Mouse (Mus musculus) hindbrain, embryonic 15.5 days (tissue): ENCODE measurements around the gene Kras. TPM values are rescaled to one million over a fixed set of nuclear protein-coding genes. Genes with fewer than 3 reads are reported as not detected.

Experiments
- ATAC-seq: fragments of 200-750 bp; cut with Nextera tagmentation; 2 replicates; pipeline ENCODE4 v1.8.0; 2017; ENCODE audit warnings: low read depth, moderate number of reproducible peaks, moderate TSS enrichment; ENCODE audit not compliant: low FRiP score
- H3K27ac ChIP-seq: fragments of 300-500 bp; sonication (generic); replicated peaks from 2 replicates; pipeline ENCODE4 v1.5.1; 2015; ENCODE audit warnings: mild to moderate bottlenecking, inconsistent platforms
- H3K27me3 ChIP-seq: fragments of 300-500 bp; sonication (generic); 2 replicates; pipeline ENCODE4 v1.6.1; 2015; ENCODE audit warnings: control low read depth, inconsistent platforms
- H3K36me3 ChIP-seq: fragments of 300-500 bp; sonication (generic); 2 replicates; pipeline ENCODE4 v1.6.1; 2015; ENCODE audit warnings: control low read depth, inconsistent platforms
- H3K4me1 ChIP-seq: fragments of 300-500 bp; sonication (generic); replicated peaks from 2 replicates; pipeline ENCODE4 v1.6.1; 2015; ENCODE audit warnings: control low read depth, inconsistent platforms
- H3K4me2 ChIP-seq: fragments of 300-500 bp; sonication (generic); 2 replicates; pipeline ENCODE4 v1.6.1; 2015; ENCODE audit warnings: moderate library complexity, mild to moderate bottlenecking, inconsistent platforms
- H3K4me3 ChIP-seq: fragments of 300-500 bp; sonication (generic); 2 replicates; pipeline ENCODE4 v1.5.1; 2015; ENCODE audit warnings: mild to moderate bottlenecking, inconsistent platforms
- H3K9ac ChIP-seq: fragments of 300-500 bp; sonication (generic); 2 replicates; pipeline ENCODE4 v1.6.1; 2015; ENCODE audit warnings: inconsistent platforms
- H3K9me3 ChIP-seq: fragments of 300-500 bp; sonication (generic); 2 replicates; pipeline ENCODE4 v1.6.1; 2016; ENCODE audit warnings: control low read depth, inconsistent platforms
- WGBS: fragments of 180-500 bp; shearing (Covaris S2); methylation state at CpG from one replicate; pipeline ENCODE4 v1.1.7; 2015; 5-methylcytosine and 5-hydroxymethylcytosine counted together
- polyA plus RNA-seq: library from polyadenylated mRNA; unstranded; fragments of >200 nt; fragmentation: Nextera tagmentation; extraction: Ambion mirVana; gene quantifications from 2 replicates; pipeline ENCODE4 v1.2.1, GENCODE M21; 2015

Kras gene
- polyA plus RNA-seq: 83.8 and 85.4 TPM in 2 replicates

GRCm38 (mm10) chr6:145250185-145250791 lies at the start of gene Kras:
Kras (minus strand) TSS chr6:145250239.
- peak; percentile 89 for ATAC-seq
- Histone ChIP-seq H3K9me3 (no peaks in the 10 kb centered on the region), H3K4me2 (peak within 1 kb of the TSS; percentile 70), H3K27me3 (no peaks in the 10 kb centered on the region), H3K36me3 (0 out of 2 replicates have a peak, but pooled peaks cover 7% of the 10 kb centered on the region), H3K27ac (peak within 1 kb of the TSS; percentile 91), H3K4me1 (peaks cover 27% of the 10 kb centered on the region), H3K9ac (peak within 1 kb of the TSS; percentile 94), H3K4me3 (peak within 1 kb of the TSS; percentile 64)
- under 1% methylated on average over 37 of the region's 83 CpGs for WGBS

GRCm38 (mm10) chr6:145297626-145298025 lies 47.6 kb upstream of the Kras start:
- H3K36me3 ChIP-seq: no peaks in the 10 kb centered on the region
- no peak overlapping the region for H3K4me3 ChIP-seq
- no peak overlapping the region for H3K4me2 ChIP-seq
- peaks cover under 1% of the 10 kb centered on the region; the same call in 1 of the 2 replicates for H3K4me1 ChIP-seq
- WGBS: 59% methylated on average over 7 of the region's 7 CpGs
- ATAC-seq: no peak
- H3K27ac ChIP-seq: no peak overlapping the region
- H3K9me3 ChIP-seq: no peaks in the 10 kb centered on the region
- H3K9ac ChIP-seq: no peak overlapping the region
- H3K27me3 ChIP-seq: no peaks in the 10 kb centered on the region

- Histone ChIP-seq H3K4me1 (no peaks in the 10 kb centered on the region), H3K36me3 (no peaks in the 10 kb centered on the region), H3K9ac (no peak overlapping the region), H3K9me3 (no peaks in the 10 kb centered on the region), H3K27me3 (no peaks in the 10 kb centered on the region), H3K27ac (no peak overlapping the region), H3K4me2 (no peak overlapping the region), H3K4me3 (no peak overlapping the region)
- ATAC-seq: no peak
- 86% methylated on average over 7 of the region's 7 CpGs for WGBS
Measured at GRCm38 (mm10) chr6:145296979-145297378, 46.9 kb upstream of the Kras start.

DNA sequence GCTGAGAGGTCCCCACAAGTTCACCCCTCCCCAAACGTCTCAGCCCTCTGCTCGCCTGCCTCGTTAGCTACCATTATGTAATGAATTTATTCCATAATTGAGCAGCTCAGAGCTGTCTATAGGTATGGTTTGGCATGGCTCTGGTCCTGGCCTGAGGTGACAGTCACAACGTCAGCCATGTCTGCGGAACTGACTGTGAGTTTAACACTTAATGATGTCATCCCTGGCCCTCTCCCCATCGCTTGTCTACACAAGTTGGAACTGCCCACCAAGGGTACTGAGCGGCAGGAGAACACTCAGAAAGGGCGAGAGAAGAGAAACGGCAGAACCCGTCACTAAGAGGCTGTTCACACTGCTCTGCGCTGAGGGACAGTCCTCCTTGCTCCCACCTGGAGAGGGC lies 45.1 kb upstream of the Kras start:
- H3K27me3 ChIP-seq: no peaks in the 10 kb centered on the region
- no peak for ATAC-seq
- no peaks in the 10 kb centered on the region for H3K9me3 ChIP-seq
- H3K4me1 ChIP-seq: no peaks in the 10 kb centered on the region
- 80% methylated on average over 11 of the region's 11 CpGs for WGBS
- no peak overlapping the region for H3K27ac ChIP-seq
- H3K36me3 ChIP-seq: no peaks in the 10 kb centered on the region
- no peak overlapping the region for H3K9ac ChIP-seq
- no peak overlapping the region for H3K4me2 ChIP-seq
- no peak overlapping the region for H3K4me3 ChIP-seq

- 81% methylated on average over 6 of the region's 6 CpGs for WGBS
Measured at GRCm38 (mm10) chr6:145293156-145293555, 43.1 kb upstream of the Kras start.

GRCm38 (mm10) chr6:145291383-145292289 lies 41.6 kb upstream of the Kras start:
- 79% methylated on average over 13 of the region's 13 CpGs for WGBS
- Histone ChIP-seq H3K4me1 (no peaks in the 10 kb centered on the region), H3K4me2 (no peak overlapping the region), H3K4me3 (no peak overlapping the region), H3K9ac (no peak overlapping the region), H3K27ac (no peak overlapping the region), H3K9me3 (no peaks in the 10 kb centered on the region), H3K36me3 (no peaks in the 10 kb centered on the region), H3K27me3 (no peaks in the 10 kb centered on the region)
- ATAC-seq: no peak

More at GRCm38 (mm10) chr6:145293156-145293555, 43.1 kb upstream of the Kras start:
- H3K9ac ChIP-seq: no peak overlapping the region
- no peaks in the 10 kb centered on the region for H3K27me3 ChIP-seq
- H3K4me3 ChIP-seq: no peak overlapping the region
- H3K9me3 ChIP-seq: no peaks in the 10 kb centered on the region
- ATAC-seq: no peak
- H3K27ac ChIP-seq: no peak overlapping the region
- H3K4me1 ChIP-seq: no peaks in the 10 kb centered on the region
- no peaks in the 10 kb centered on the region for H3K36me3 ChIP-seq
- H3K4me2 ChIP-seq: no peak overlapping the region

DNA sequence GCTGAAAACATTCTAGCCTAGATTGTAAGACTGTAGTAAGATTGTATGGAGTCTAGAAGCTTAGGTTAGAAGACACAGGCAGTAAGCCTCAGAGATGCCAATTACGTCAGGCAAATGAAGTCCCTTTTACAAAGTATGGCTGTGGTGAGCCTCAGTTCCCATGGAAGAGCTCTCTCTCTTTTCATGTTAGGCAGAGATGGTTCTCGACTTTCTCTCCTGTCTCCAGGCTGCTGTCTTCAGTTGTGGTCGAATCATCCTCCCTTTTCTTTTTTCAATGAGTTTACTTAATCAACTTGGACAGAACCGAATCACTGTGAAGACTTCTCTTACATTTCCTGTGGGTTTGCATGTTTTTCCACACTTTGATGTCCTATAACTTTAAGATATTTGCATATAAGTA lies 35.6 kb upstream of the Kras start:
- no peaks in the 10 kb centered on the region for H3K9me3 ChIP-seq
- H3K27ac ChIP-seq: no peak overlapping the region
- no peak overlapping the region for H3K4me3 ChIP-seq
- WGBS: 76% methylated on average over 4 of the region's 4 CpGs
- H3K4me1 ChIP-seq: no peaks in the 10 kb centered on the region
- H3K4me2 ChIP-seq: no peak overlapping the region
- H3K27me3 ChIP-seq: no peaks in the 10 kb centered on the region
- H3K9ac ChIP-seq: no peak overlapping the region
- no peaks in the 10 kb centered on the region for H3K36me3 ChIP-seq
- no peak for ATAC-seq

DNA sequence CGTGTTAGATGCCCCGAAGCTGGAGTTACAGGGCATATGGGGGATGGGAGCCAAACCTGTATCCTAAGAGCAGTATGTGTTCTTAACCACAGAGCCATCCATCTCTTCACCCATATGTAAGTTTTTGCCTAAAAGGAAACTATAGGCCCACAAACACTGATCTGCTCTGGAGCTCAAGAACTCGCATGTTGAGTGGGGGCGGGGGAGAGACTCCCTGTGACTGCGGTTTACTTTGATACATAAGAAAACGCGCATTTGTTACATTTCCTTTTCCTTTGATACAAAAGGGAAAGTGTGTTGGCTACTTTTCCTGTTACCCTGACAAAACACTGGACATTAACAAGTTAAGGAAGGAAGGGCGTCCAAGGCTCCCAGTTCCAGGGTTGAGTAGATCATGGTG lies 34.2 kb upstream of the Kras start:
- 91% methylated on average over 8 of the region's 8 CpGs for WGBS
- ATAC-seq: no peak
- no peak overlapping the region for H3K27ac ChIP-seq
- H3K9me3 ChIP-seq: no peaks in the 10 kb centered on the region
- no peak overlapping the region for H3K4me3 ChIP-seq
- H3K27me3 ChIP-seq: no peaks in the 10 kb centered on the region
- no peak overlapping the region for H3K4me2 ChIP-seq
- H3K36me3 ChIP-seq: no peaks in the 10 kb centered on the region
- H3K9ac ChIP-seq: no peak overlapping the region
- H3K4me1 ChIP-seq: no peaks in the 10 kb centered on the region

GRCm38 (mm10) chr6:145277138-145277763 lies 27.2 kb upstream of the Kras start:
- peaks cover 6% of the 10 kb centered on the region; the same call in 1 of the 2 replicates for H3K4me1 ChIP-seq
- ATAC-seq: no peak
- no peak overlapping the region for H3K27ac ChIP-seq
- no peaks in the 10 kb centered on the region for H3K9me3 ChIP-seq
- no peak overlapping the region for H3K4me3 ChIP-seq
- no peak overlapping the region for H3K9ac ChIP-seq
- 49% methylated on average over 9 of the region's 9 CpGs for WGBS
- H3K36me3 ChIP-seq: no peaks in the 10 kb centered on the region
- no peaks in the 10 kb centered on the region for H3K27me3 ChIP-seq
- H3K4me2 ChIP-seq: no peak overlapping the region

DNA sequence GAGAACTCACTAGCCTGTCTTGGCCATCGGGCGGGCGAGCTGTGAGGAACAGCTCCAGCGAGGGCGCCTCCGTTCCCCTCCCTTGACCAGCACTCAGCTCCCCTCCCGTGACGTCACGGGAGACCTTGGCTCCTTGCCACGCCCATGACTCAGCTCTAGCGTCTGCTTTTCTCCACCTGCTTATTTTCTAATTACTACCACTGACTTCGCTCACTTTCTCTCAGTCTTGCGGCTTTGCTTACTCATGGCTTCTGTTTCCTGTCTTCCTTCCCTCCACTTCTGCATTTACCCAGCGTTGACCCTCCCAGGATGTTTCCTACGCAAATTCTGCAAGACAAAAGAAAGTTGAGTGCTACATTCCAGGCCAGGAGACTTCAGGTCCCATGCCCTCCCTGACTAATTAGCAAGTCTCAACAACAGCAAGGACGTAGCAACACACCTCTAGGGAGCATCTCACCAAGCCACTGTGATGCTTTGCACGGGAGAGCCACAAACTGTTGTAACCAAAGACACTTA lies 26.3 kb upstream of the Kras start:
- no peaks in the 10 kb centered on the region for H3K27me3 ChIP-seq
- H3K9me3 ChIP-seq: no peaks in the 10 kb centered on the region
- ATAC-seq: no peak
- no peaks in the 10 kb centered on the region for H3K36me3 ChIP-seq
- 5% methylated on average over 17 of the region's 17 CpGs for WGBS
- H3K27ac ChIP-seq: no peak overlapping the region
- no peak overlapping the region for H3K9ac ChIP-seq
- peaks cover 6% of the 10 kb centered on the region; the same call in 1 of the 2 replicates for H3K4me1 ChIP-seq
- H3K4me3 ChIP-seq: 0 out of 2 replicates have a peak overlapping the region, but pooled peaks have one; percentile 7
- H3K4me2 ChIP-seq: peak overlapping the region; percentile 51

DNA sequence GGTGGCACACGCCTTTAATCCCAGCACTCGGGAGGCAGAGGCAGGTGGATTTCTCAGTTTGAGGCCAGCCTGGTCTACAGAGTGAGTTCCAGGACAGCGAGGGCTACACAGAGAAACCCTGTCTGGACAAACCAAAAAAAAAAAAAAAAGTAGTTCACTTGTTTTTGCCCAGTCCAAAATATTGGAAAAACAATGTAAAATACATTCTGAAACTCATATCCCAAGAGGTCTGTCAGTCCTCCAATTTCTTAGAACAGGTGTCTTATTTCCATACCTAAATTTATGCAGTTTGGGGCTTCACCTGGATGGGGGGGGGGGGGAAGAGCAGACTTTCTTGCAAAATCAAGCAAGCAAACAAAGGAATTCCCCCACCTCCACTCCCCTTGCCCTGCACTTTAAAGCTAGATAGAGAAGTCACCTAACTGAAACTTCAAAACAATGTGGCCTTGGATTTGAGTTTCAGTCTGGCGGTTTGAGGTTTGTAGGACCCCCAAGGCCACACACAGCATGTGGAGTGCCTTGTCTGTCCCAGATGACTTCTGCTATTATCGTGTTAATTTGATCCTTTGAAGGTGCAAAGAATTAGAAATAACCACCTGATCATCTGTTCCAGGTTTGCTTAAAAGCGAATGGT lies 25.7 kb upstream of the Kras start:
- ATAC-seq: no peak
- Histone ChIP-seq H3K27me3 (no peaks in the 10 kb centered on the region), H3K4me3 (0 out of 2 replicates have a peak overlapping the region, but pooled peaks have one; percentile 7), H3K27ac (no peak overlapping the region), H3K36me3 (no peaks in the 10 kb centered on the region), H3K4me2 (peak overlapping the region; percentile 51), H3K9ac (no peak overlapping the region), H3K4me1 (peaks cover 6% of the 10 kb centered on the region; the same call in 1 of the 2 replicates), H3K9me3 (no peaks in the 10 kb centered on the region)
- WGBS: 56% methylated on average over 6 of the region's 6 CpGs
